Mouse (Mus musculus) megakaryocyte, embryonic 14.5 days (primary cell): ENCODE results near the gene Serp2.

ENCODE experiments used
- FLI1 ChIP-seq: IDR thresholded peaks from 2 replicates; pipeline ENCODE4 v1.6.1; 2012; ENCODE audit warnings: low read length, inconsistent platforms, mixed read lengths
- GATA1 ChIP-seq: IDR thresholded peaks from 3 replicates; pipeline ENCODE4 v1.6.1; 2012; ENCODE audit warnings: mixed read lengths, low read length, inconsistent platforms, borderline replicate concordance

GRCm38 (mm10) chr14:76593630-76594193, 37.0 kb upstream of the Serp2 start:
- TF ChIP-seq GATA1 = no peak
- TF ChIP-seq FLI1 = no peak
